Mouse (Mus musculus) B cell, adult 67 days (primary cell): ENCODE data around the gene Olfr1166. TPM values are rescaled to one million over a fixed set of nuclear protein-coding genes. Genes with fewer than 3 reads are reported as not detected.

Source experiments
- total RNA-seq, 2 experiments: library from RNA; stranded (reverse); gene quantifications; 4 replicates each; pipeline ENCODE4 v1.2.4; 2023

The Olfr1166 gene
- total RNA-seq: not detected

DNA sequence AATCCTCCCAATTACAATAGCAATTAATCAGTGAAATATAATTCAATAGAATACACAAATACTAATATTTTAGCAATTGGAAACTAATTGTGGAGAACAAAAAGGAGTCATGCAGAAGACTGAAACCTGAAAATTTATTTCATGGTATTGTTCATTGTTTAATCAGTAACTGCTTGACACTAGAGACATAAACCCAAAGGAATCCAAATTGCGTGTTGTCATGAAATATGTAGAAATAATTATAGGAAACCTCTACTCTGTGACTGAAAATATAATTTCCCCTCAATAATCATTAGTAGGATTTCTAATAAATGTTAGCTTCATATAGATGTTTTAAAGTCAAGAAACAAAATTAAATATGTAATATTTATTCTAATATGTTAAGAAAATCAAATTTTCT, at the start of gene Olfr1166:
Gene Olfr1166, minus strand, starts transcription at position 101 of the 400 bp plus-strand sequence.

DNA sequence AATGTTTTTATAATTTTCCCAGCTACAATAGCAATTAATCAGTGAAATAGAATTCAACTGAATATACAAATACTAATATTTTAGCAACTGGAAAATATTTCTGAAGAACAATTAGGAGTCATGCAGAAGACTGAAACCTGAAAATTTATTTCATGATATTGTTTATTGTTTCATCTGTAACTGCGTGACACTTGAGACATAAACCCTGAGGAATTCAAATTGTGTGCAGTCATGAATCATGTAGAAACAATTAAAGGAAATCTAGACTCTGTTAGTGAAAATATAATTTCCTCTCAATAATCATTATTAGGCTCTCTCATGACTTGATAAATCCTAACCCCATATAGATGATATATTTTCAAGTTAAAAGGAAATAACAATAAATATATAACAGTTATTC, 27.0 kb upstream of the Olfr1166 start, which contains the start of gene Olfr1167:
Gene Olfr1167, minus strand, starts transcription at position 101 of the 400 bp plus-strand sequence.

DNA sequence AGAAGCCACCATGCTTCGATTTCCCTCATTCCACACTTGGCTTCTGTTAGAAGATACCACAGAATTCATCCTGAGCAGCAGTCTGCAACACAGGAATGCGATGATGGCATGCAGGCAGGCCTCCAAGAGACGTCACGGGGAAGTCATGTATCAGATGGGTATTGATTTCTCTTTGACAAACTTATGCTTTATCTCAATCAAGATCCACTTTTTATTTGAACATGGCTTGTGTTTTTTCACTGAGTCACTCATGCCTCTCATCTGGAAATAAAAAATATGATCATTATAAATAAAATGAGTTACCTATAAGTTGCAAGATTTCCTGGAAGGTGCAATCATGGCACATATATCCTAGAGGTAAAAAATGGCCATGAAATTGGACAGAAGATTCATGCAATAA, 34.2 kb downstream of the Olfr1166 start, which contains the start of gene Olfr1164:
Gene Olfr1164, minus strand, starts transcription at position 101 of the 400 bp plus-strand sequence.

Other genes with a start within 250 kb of the Olfr1166 start
- not detected for gene Olfr1153, start 233.3 kb downstream of the Olfr1166 start, total RNA-seq
- not detected for gene Olfr1154, start 223.1 kb downstream of the Olfr1166 start, total RNA-seq
- gene Olfr1155, start 183.1 kb downstream of the Olfr1166 start, total RNA-seq: not detected
- not detected for gene Olfr1156, start 175.2 kb downstream of the Olfr1166 start, total RNA-seq
- gene Olfr1157, start 160.0 kb downstream of the Olfr1166 start, total RNA-seq: not detected
- gene Olfr74, start 153.6 kb downstream of the Olfr1166 start, total RNA-seq: not detected
- not detected for gene Olfr1158, start 138.2 kb downstream of the Olfr1166 start, total RNA-seq
- not detected for gene Olfr1160, start 120.0 kb downstream of the Olfr1166 start, total RNA-seq
- gene Olfr1161, start 105.5 kb downstream of the Olfr1166 start, total RNA-seq: not detected
- not detected for gene Olfr73, start 90.6 kb downstream of the Olfr1166 start, total RNA-seq
- not detected for gene Olfr1162, start 77.1 kb downstream of the Olfr1166 start, total RNA-seq
- gene Olfr1163, start 56.4 kb downstream of the Olfr1166 start, total RNA-seq: not detected
- gene Olfr1164, start 34.3 kb downstream of the Olfr1166 start, total RNA-seq: not detected
- gene Olfr1167, start 26.9 kb upstream of the Olfr1166 start, total RNA-seq: not detected
- not detected for gene Olfr1168, start 53.6 kb upstream of the Olfr1166 start, total RNA-seq
- not detected for gene Olfr1170, start 100.1 kb upstream of the Olfr1166 start, total RNA-seq
- gene Olfr1173, start 151.6 kb upstream of the Olfr1166 start, total RNA-seq: under 1 TPM; 0.12 to 0.20 TPM
- gene Olfr1174-ps, start 186.9 kb upstream of the Olfr1166 start, total RNA-seq: not detected
- under 1 TPM in 1 of 2 experiments, not detected in 1; 0.15 TPM for gene Olfr1175-ps, start 198.9 kb upstream of the Olfr1166 start, total RNA-seq
- not detected for gene Olfr1176, start 208.4 kb upstream of the Olfr1166 start, total RNA-seq
- not detected for gene Olfr1177-ps, start 218.2 kb upstream of the Olfr1166 start, total RNA-seq